Mouse (Mus musculus) cortical plate, adult 2 months (tissue): Measurements from ENCODE around the gene Ntsr1.

Source experiments
- CTCF ChIP-seq: fragments of 200-500 bp; IDR thresholded peaks from 2 replicates; pipeline ENCODE4 v1.5.1; 2011; ENCODE audit warnings: mild to moderate bottlenecking, control low read depth, low read length; ENCODE audit not compliant: insufficient read depth; ENCODE audit errors: extremely low read depth
- POLR2A ChIP-seq: fragments of 200-500 bp; IDR thresholded peaks from 2 replicates; pipeline ENCODE4 v1.6.1; 2011; ENCODE audit warnings: mild to moderate bottlenecking, low read length, control low read depth; ENCODE audit not compliant: insufficient read depth; ENCODE audit errors: extremely low read depth

DNA sequence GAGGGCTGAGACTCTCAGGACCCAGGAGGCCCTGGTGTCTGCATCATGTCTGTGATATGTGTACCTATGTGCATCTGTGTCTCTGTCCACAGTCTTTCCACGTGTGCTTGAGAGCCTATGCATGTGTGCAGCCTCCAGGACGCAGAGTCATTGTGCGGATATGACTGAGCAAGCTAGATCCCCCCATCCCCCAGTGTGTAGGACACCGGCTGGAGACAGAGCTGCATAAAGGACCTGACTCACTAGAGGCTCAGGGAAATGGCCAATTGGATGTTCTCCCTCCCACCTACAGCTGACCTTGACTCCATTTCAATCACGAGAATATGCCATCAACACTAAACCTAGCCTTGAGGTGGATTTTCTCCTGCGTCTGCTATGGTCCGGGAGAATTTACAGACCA is 27.7 kb downstream of the Ntsr1 start:
- no peak for TF ChIP-seq CTCF
- TF ChIP-seq POLR2A, result no peak
